Mouse (Mus musculus) heart, adult 2 months (tissue): ENCODE results near the gene Myo1h.

Experiments
- CTCF ChIP-seq: fragments of 200-600 bp; IDR thresholded peaks from 2 replicates; pipeline ENCODE4 v1.8.1; 2022; ENCODE audit warnings: antibody characterized with exemption, mild to moderate bottlenecking, moderate library complexity
- EP300 ChIP-seq: fragments of 200-500 bp; IDR thresholded peaks from 2 replicates; pipeline ENCODE4 v1.6.1; 2011; ENCODE audit warnings: low read depth, low read length, control low read depth; ENCODE audit not compliant: insufficient read depth
- POLR2A ChIP-seq: fragments of 200-500 bp; IDR thresholded peaks from 2 replicates; pipeline ENCODE4 v1.6.1; 2011; ENCODE audit warnings: mild to moderate bottlenecking, low read depth, low read length, control low read depth; ENCODE audit not compliant: insufficient read depth

DNA sequence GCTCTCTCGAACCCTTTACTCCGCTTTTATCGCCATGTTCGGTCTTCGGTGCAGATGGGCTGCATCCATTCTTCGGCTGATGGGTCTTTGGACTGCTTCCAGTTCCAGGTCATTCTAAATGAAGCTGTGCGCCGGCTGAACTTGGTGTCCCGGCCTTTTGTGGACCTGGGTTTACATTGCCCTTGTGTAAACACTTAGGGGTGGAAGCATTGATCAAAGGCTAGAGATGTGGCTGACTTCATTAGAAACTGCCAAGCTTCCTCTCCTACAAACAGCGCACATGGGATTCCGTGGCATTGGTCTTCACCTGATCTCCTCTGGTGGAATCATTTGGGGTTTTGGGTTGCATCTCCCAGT is 20.7 kb downstream of the Myo1h start:
- TF ChIP-seq EP300 (no peak), POLR2A (no peak), CTCF (no peak)
